Mouse (Mus musculus) C2C12 (cell line): ENCODE results near the gene Fxyd6. TPM values are rescaled to one million over a fixed set of nuclear protein-coding genes. Genes with fewer than 3 reads are reported as not detected.
A peak's percentile ranks its signal among the peaks of the same experiment; 100 is the strongest.

Source experiments
- H3K27me3 ChIP-seq: one replicate; pipeline ENCODE4 v1.6.1; 2011; ENCODE audit not compliant: control insufficient read depth, insufficient read depth, insufficient read length
- H3K36me3 ChIP-seq: one replicate; pipeline ENCODE4 v1.6.1; 2011; ENCODE audit not compliant: control insufficient read depth, insufficient read depth
- H3K4me3 ChIP-seq: one replicate; pipeline ENCODE4 v1.5.1; 2011; ENCODE audit warnings: mild to moderate bottlenecking, control low read depth; ENCODE audit not compliant: poor library complexity, insufficient read depth, severe bottlenecking
- H3K79me2 ChIP-seq: one replicate; pipeline ENCODE4 v1.6.1; 2011; ENCODE audit not compliant: control insufficient read depth, insufficient read depth
- H3K79me3 ChIP-seq: one replicate; pipeline ENCODE4 v1.6.1; 2011; ENCODE audit warnings: low read depth, control low read depth
- H3ac ChIP-seq: one replicate; pipeline ENCODE3; 2011; ENCODE audit warnings: low read depth; ENCODE audit not compliant: control insufficient read depth, insufficient read length
- CEBPB ChIP-seq: IDR thresholded peaks from one replicate; pipeline ENCODE4 v1.6.1; 2011; ENCODE audit warnings: low read depth, mild to moderate bottlenecking, control low read depth, moderate library complexity
- CTCF ChIP-seq: IDR thresholded peaks from one replicate; pipeline ENCODE4 v1.5.1; 2011; ENCODE audit not compliant: control insufficient read depth, insufficient read depth, insufficient read length
- FOSL1 ChIP-seq: IDR thresholded peaks from one replicate; pipeline ENCODE4 v1.8.0; 2011; ENCODE audit warnings: mild to moderate bottlenecking, low read length; ENCODE audit not compliant: poor library complexity, insufficient read depth, severe bottlenecking
- MAX ChIP-seq: IDR thresholded peaks from one replicate; pipeline ENCODE4 v1.6.1; 2011; ENCODE audit warnings: mild to moderate bottlenecking, control low read depth
- MYOD1 ChIP-seq: IDR thresholded peaks from one replicate; pipeline ENCODE4 v1.6.1; 2011; ENCODE audit warnings: low read depth; ENCODE audit not compliant: control insufficient read depth, insufficient read length
- MYOG ChIP-seq: IDR thresholded peaks from one replicate; pipeline ENCODE4 v1.6.1; 2011; ENCODE audit not compliant: control insufficient read depth, insufficient read length; ENCODE audit errors: extremely low read depth
- USF1 ChIP-seq: IDR thresholded peaks from one replicate; pipeline ENCODE4 v1.6.1; 2011; ENCODE audit warnings: low read depth, mild to moderate bottlenecking, control low read depth, moderate library complexity
- polyA plus RNA-seq: library from polyadenylated mRNA; unstranded; fragments of >200 nt; fragmentation: generic; extraction: Trizol; gene quantifications from one replicate; pipeline ENCODE4 v1.2.1, GENCODE M21; 2012; ENCODE audit warnings: missing spikeins

Fxyd6 gene
- polyA plus RNA-seq, 1 experiment = not detected

DNA sequence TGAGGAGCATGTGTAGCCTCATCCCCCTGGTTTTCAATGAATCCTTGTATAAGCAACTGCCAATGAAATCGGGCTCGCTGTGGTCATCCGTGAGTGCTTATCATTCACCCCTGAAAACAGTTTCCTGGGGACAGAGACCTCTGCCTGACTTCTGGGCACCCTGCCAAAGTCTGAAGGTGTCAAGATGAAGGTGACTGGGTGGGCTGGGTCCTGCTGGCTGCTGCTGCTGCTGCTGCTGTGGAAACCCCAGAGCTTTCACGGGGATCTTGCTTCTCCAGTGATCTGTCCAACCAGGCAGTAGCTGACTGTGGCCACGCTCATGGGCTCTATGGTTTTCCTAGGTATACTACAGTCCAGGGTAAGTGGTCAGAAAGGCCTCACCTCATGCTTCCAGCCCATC lies 40.2 kb downstream of the Fxyd6 start:
- no peak overlapping the region for H3K4me3 ChIP-seq
- no peaks in the 10 kb centered on the region for H3K79me3 ChIP-seq
- no peaks in the 10 kb centered on the region for H3K79me2 ChIP-seq
- TF ChIP-seq MAX (no peak), CEBPB (no peak), MYOG (no peak), MYOD1 (no peak), CTCF (no peak), FOSL1 (no peak), USF1 (no peak)
- H3K27me3 ChIP-seq = no peaks in the 10 kb centered on the region
- H3K36me3 ChIP-seq = no peaks in the 10 kb centered on the region
- H3ac ChIP-seq = no peak overlapping the region

GRCm38 (mm10) chr9:45410614-45411013 lies 40.6 kb downstream of the Fxyd6 start:
- Histone ChIP-seq H3K27me3 (no peaks in the 10 kb centered on the region), H3K4me3 (no peak overlapping the region), H3K79me2 (no peaks in the 10 kb centered on the region), H3K36me3 (no peaks in the 10 kb centered on the region), H3ac (no peak overlapping the region), H3K79me3 (no peaks in the 10 kb centered on the region)
- no peak for TF ChIP-seq MYOG
- TF ChIP-seq MAX = no peak
- no peak for TF ChIP-seq USF1
- TF ChIP-seq FOSL1 = no peak
- no peak for TF ChIP-seq MYOD1

- Histone ChIP-seq H3K4me3 (no peak overlapping the region), H3K79me2 (no peaks in the 10 kb centered on the region), H3K79me3 (no peaks in the 10 kb centered on the region), H3K36me3 (no peaks in the 10 kb centered on the region), H3K27me3 (no peaks in the 10 kb centered on the region), H3ac (no peak overlapping the region)
- TF ChIP-seq FOSL1 (no peak), MYOG (no peak), CEBPB (no peak), USF1 (no peak), CTCF (no peak), MAX (no peak), MYOD1 (no peak)
Observed at GRCm38 (mm10) chr9:45411111-45411510, 41.1 kb downstream of the Fxyd6 start.

DNA sequence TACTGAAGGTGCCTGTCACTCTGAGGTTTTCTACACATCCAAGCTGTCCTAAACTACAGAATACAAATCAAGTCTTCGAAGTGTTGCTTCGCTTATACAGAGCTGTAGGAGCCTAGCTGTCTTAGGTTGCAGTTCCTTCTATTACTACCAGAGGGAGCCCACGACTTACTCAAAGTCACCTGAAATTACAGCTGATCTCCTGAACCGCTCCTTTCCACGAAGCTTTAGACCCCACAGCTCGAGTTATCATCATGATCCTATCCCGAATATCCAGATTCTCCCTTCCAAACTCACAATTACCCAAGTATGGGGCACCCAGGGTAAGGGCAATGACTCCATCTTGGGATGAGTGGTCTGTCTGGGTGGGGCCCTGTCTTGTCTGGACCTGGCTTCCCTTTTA lies 41.8 kb downstream of the Fxyd6 start:
- Histone ChIP-seq H3K79me3 (no peaks in the 10 kb centered on the region), H3K79me2 (no peaks in the 10 kb centered on the region), H3K4me3 (no peak overlapping the region), H3K27me3 (no peaks in the 10 kb centered on the region), H3ac (no peak overlapping the region), H3K36me3 (no peaks in the 10 kb centered on the region)
- no peak for TF ChIP-seq FOSL1
- TF ChIP-seq CEBPB = no peak
- TF ChIP-seq USF1 = no peak
- no peak for TF ChIP-seq MYOG
- TF ChIP-seq MAX = no peak
- no peak for TF ChIP-seq MYOD1
- no peak for TF ChIP-seq CTCF

- Histone ChIP-seq H3K36me3 (no peaks in the 10 kb centered on the region), H3K79me3 (no peaks in the 10 kb centered on the region), H3ac (no peak overlapping the region), H3K4me3 (no peak overlapping the region), H3K27me3 (no peaks in the 10 kb centered on the region), H3K79me2 (no peaks in the 10 kb centered on the region)
- TF ChIP-seq CEBPB (no peak), USF1 (no peak), CTCF (peak; percentile 36)
Observed at GRCm38 (mm10) chr9:45412287-45412686, 42.3 kb downstream of the Fxyd6 start.

DNA sequence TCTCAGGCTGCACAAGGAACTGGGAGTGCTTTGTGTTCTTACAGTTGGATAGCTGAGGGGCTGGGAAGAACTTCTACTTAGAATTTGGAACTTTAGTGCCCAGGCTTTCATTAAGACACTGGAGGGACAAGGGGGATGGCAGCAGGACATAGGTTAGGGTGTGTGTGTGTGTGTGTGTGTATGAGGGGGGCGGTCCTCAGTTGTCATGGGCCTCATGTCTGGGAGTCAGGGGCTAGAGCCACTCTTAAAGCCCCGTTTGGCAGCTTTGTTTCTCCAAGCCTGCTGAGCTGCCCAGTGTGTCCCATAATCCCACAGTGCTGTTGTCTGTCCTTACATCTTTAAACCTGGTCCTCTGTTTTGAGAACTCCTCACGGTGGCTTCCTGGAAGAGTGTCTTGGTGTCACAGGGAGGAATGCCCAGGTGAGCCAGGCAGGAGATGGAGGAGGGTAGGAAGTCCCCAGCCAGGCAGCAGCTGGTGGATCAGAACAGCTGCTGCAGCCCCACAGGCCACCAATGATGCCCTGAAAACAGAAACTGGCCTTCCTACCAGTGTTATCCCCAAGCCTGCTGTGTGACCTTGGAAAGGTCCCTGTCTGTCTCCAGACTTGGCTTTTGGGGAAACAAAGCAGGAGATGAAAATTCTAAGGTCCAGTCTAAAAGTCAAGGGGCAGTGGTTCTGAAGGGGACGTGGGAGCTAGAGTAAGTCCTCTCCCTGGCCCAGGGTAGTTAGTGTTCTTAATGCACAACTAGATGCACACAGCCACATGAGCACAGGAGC lies 42.9 kb downstream of the Fxyd6 start:
- Histone ChIP-seq H3ac (no peak overlapping the region), H3K79me3 (no peaks in the 10 kb centered on the region), H3K4me3 (no peak overlapping the region), H3K36me3 (no peaks in the 10 kb centered on the region), H3K79me2 (no peaks in the 10 kb centered on the region), H3K27me3 (peaks cover 2% of the 10 kb centered on the region)
- TF ChIP-seq MYOD1 = no peak
- no peak for TF ChIP-seq CEBPB
- no peak for TF ChIP-seq USF1
- no peak for TF ChIP-seq FOSL1
- TF ChIP-seq MAX = no peak
- no peak for TF ChIP-seq MYOG
- no peak for TF ChIP-seq CTCF
